Mouse (Mus musculus) hematopoietic multipotent progenitor cell, adult 10-12 weeks (in vitro differentiated cells): ENCODE measurements around the gene Dok3. TPM values are rescaled to one million over a fixed set of nuclear protein-coding genes. Genes with fewer than 3 reads are reported as not detected.

Experiments
- polyA plus RNA-seq: library from polyadenylated mRNA; stranded (reverse); fragments of >175 nt; gene quantifications from 2 replicates; pipeline ENCODE4 v1.2.3, GENCODE M21; 2012; ENCODE audit warnings: low replicate concordance

Gene Dok3
- 740 and 1,822 TPM in 2 replicates for polyA plus RNA-seq

GRCm38 (mm10) chr13:55529198-55529915 lies at the start of gene Dok3:
Gene Dok3 (minus strand): TSS chr13:55529296.

GRCm38 (mm10) chr13:55573432-55573831 lies 44.3 kb upstream of the Dok3 start, which contains the start of gene Tmed9:
Gene Tmed9 (plus strand): TSS chr13:55573732.

GRCm38 (mm10) chr13:55571027-55571751 lies 42.1 kb upstream of the Dok3 start, which contains the start of gene Fam193b:
Gene Fam193b (minus strand): TSS chr13:55571120.

GRCm38 (mm10) chr13:55536194-55537175 lies 7.4 kb upstream of the Dok3 start, which contains the start of gene Ddx41:
Gene Ddx41 (minus strand): TSS chr13:55536658.

GRCm38 (mm10) chr13:55513111-55513748 lies 15.9 kb downstream of the Dok3 start, which contains the start of gene Pdlim7:
Gene Pdlim7 (minus strand): TSS chr13:55513676.

GRCm38 (mm10) chr13:55487578-55488498 lies 41.3 kb downstream of the Dok3 start, which contains the start of gene Dbn1:
Gene Dbn1 (minus strand): TSS chr13:55488111.

Other genes starting within 250 kb of the Dok3 start
- gene Prelid1, start 208.8 kb downstream of the Dok3 start, polyA plus RNA-seq = 229 and 294 TPM in 2 replicates
- gene Rab24, start 207.3 kb downstream of the Dok3 start, polyA plus RNA-seq = 89.1 and 111 TPM in 2 replicates
- 5.3 and 15.9 TPM in 2 replicates for gene Mxd3, start 199.5 kb downstream of the Dok3 start, polyA plus RNA-seq
- 49.6 and 89.4 TPM in 2 replicates for gene Lman2, start 166.5 kb downstream of the Dok3 start, polyA plus RNA-seq
- gene Rgs14, start 159.6 kb downstream of the Dok3 start, polyA plus RNA-seq = 59.4 and 65.0 TPM in 2 replicates
- 0.49 and 0.69 TPM in 2 replicates for gene Slc34a1, start 131.1 kb downstream of the Dok3 start, polyA plus RNA-seq
- gene Pfn3, start 114.1 kb downstream of the Dok3 start, polyA plus RNA-seq = not detected in 2 replicates
- 0.29 TPM in 2 replicates for gene F12, start 102.5 kb downstream of the Dok3 start, polyA plus RNA-seq
- 242 and 271 TPM in 2 replicates for gene Grk6, start 84.2 kb downstream of the Dok3 start, polyA plus RNA-seq
- 16.2 and 61.9 TPM in 2 replicates for gene Prr7, start 65.0 kb downstream of the Dok3 start, polyA plus RNA-seq
- 7.9 and 12.5 TPM in 2 replicates for gene Dbn1, start 41.2 kb downstream of the Dok3 start, polyA plus RNA-seq
- gene Pdlim7, start 15.6 kb downstream of the Dok3 start, polyA plus RNA-seq = 67.1 and 113 TPM in 2 replicates
- 103 and 109 TPM in 2 replicates for gene Ddx41, start 7.4 kb upstream of the Dok3 start, polyA plus RNA-seq
- gene Fam193b, start 41.8 kb upstream of the Dok3 start, polyA plus RNA-seq = 114 and 272 TPM in 2 replicates
- 85.5 and 140 TPM in 2 replicates for gene Tmed9, start 44.4 kb upstream of the Dok3 start, polyA plus RNA-seq
- gene B4galt7, start 70.6 kb upstream of the Dok3 start, polyA plus RNA-seq = 29.7 and 36.1 TPM in 2 replicates
- gene Caml, start 93.7 kb upstream of the Dok3 start, polyA plus RNA-seq = 19.9 and 30.4 TPM in 2 replicates
- 16.8 and 28.2 TPM in 2 replicates for gene Ddx46, start 105.7 kb upstream of the Dok3 start, polyA plus RNA-seq
- gene B230219D22Rik, start 163.8 kb upstream of the Dok3 start, polyA plus RNA-seq = 20.4 and 22.0 TPM in 2 replicates
- 16.9 and 38.0 TPM in 2 replicates for gene Txndc15, start 185.4 kb upstream of the Dok3 start, polyA plus RNA-seq
- gene Pcbd2, start 198.1 kb upstream of the Dok3 start, polyA plus RNA-seq = 27.3 and 39.0 TPM in 2 replicates